In genomic region chr9:43737871-43738292, GRCm38 (mm10) we compare ENCODE assay signal across 8 mouse cellular contexts. TPM values are rescaled to one million over a fixed set of nuclear protein-coding genes. Genes with fewer than 3 reads are reported as not detected.
DNase-seq lines count a peak whose midpoint lies in the region; ATAC-seq lines count a peak whose summit lies in the region.

No protein-coding gene starts in this region.

- no peaks in the 10 kb centered on the region for H3K9me3 ChIP-seq in forebrain, embryonic 10.5 days
- H3K9me3 ChIP-seq in midbrain, embryonic 15.5 days, result no peaks in the 10 kb centered on the region

- H3K4me2 ChIP-seq in midbrain, embryonic 15.5 days, result peak overlapping the region; percentile 43

- peak overlapping the region; percentile 38 for H3K4me3 ChIP-seq in forebrain, embryonic 10.5 days
- no peak overlapping the region for H3K4me3 ChIP-seq in midbrain, embryonic 15.5 days

- H3K27ac ChIP-seq in forebrain, embryonic 10.5 days, result peak overlapping the region; percentile 56
- H3K27ac ChIP-seq in midbrain, embryonic 15.5 days, result no peak overlapping the region

- H3K9ac ChIP-seq in midbrain, embryonic 15.5 days, result no peak overlapping the region

- peak; percentile 58 to 62 for DNase-seq in cerebellum, postnatal 10 days
- DNase-seq in cerebellum, adult 9-10 months, result no peak
- peak; percentile 44 for DNase-seq in forebrain, embryonic 10.5 days (ENCODE audit: extremely low spot score, low spot score)
- DNase-seq in kidney, postnatal 4 days, result peak; percentile 61 to 70
- DNase-seq in left cerebral cortex, adult 9 months (ENCODE audit: low spot score in 2 of 2), result no peak
- no peak for DNase-seq in ovary, postnatal 14 days (ENCODE audit: low spot score)

- no peaks in the 10 kb centered on the region for H3K36me3 ChIP-seq in forebrain, embryonic 10.5 days (replicated peaks)
- no peaks in the 10 kb centered on the region for H3K36me3 ChIP-seq in midbrain, embryonic 15.5 days (replicated peaks)

- H3K27me3 ChIP-seq in forebrain, embryonic 10.5 days (ENCODE audit: poor library complexity, severe bottlenecking), result peaks cover 15% of the 10 kb centered on the region; the same call in 1 of the 2 replicates
- H3K27me3 ChIP-seq in midbrain, embryonic 15.5 days (replicated peaks), result 0 out of 2 replicates have a peak, but pooled peaks cover 5% of the 10 kb centered on the region

- WGBS in forebrain, embryonic 10.5 days, result under 1% methylated on average over 12 of the region's 12 CpGs
- WGBS in midbrain, embryonic 15.5 days, result 2% methylated on average over 12 of the region's 12 CpGs

- ATAC-seq in midbrain, embryonic 15.5 days (replicated peaks), result peak; percentile 21; the same call in 1 of the 2 replicates
- no peak for ATAC-seq in megakaryocyte-erythroid progenitor cell, adult 5-6 weeks (replicated peaks; ENCODE audit: low FRiP score, low TSS enrichment, poor library complexity, severe bottlenecking)

- H3K4me1 ChIP-seq in forebrain, embryonic 10.5 days, result peaks cover 50% of the 10 kb centered on the region
- peaks cover 26% of the 10 kb centered on the region for H3K4me1 ChIP-seq in midbrain, embryonic 15.5 days

RNA-seq across cellular contexts. Expression of gene Nectin1, which starts 5.9 kb away (rescaled TPM):
- polyA plus RNA-seq in forebrain, embryonic 10.5 days (2016; fragmentation: Nextera tagmentation; extraction: Ambion mirVana), result 7.4 and 7.6 TPM in 2 replicates
- 14.7 and 15.9 TPM in 2 replicates for polyA plus RNA-seq in midbrain, embryonic 15.5 days (2015; fragmentation: Nextera tagmentation; extraction: Ambion mirVana)
- 2.5 and 3.0 TPM in 2 replicates for total RNA-seq in megakaryocyte-erythroid progenitor cell, adult 5-6 weeks (2014; fragmentation: Nextera tagmentation)
- total RNA-seq in megakaryocyte-erythroid progenitor cell, adult 5-6 weeks (2017), result 0.94 and 1.8 TPM in 2 replicates

Comparison
In these comparisons a context has a peak if more than half of its experiments do, and no peak if none do; other contexts are left out.
1. DNase-seq: peak in cerebellum, postnatal 10 days (2 of 2), forebrain, embryonic 10.5 days (single experiment) and kidney, postnatal 4 days (2 of 2); none in cerebellum, adult 9-10 months (single experiment), left cerebral cortex, adult 9 months (0 of 2) and ovary, postnatal 14 days (single experiment).